Mouse (Mus musculus): ENCODE measurements around the gene Prdm2.

Prdm2 gene

GRCm38 (mm10) chr4:143213175-143213479, 332 bp upstream of the Prdm2 start:
- ATAC-seq (ENCODE audit: insufficient number of reproducible peaks, low FRiP score, low TSS enrichment) = no peak

GRCm38 (mm10) chr4:143211584-143212340, 1.0 kb downstream of the Prdm2 start:
- ATAC-seq (ENCODE audit: insufficient number of reproducible peaks, low FRiP score, low TSS enrichment) = 0 out of 2 replicates have a peak, but pooled peaks have one; percentile 47

GRCm38 (mm10) chr4:143209997-143210396, 2.8 kb downstream of the Prdm2 start:
- ATAC-seq (ENCODE audit: insufficient number of reproducible peaks, low FRiP score, low TSS enrichment) = no peak

- ATAC-seq (ENCODE audit: insufficient number of reproducible peaks, low FRiP score, low TSS enrichment) = no peak
Measured at GRCm38 (mm10) chr4:143202653-143203052, 10.1 kb downstream of the Prdm2 start.

GRCm38 (mm10) chr4:143198371-143198770, 14.4 kb downstream of the Prdm2 start:
- no peak for ATAC-seq (ENCODE audit: insufficient number of reproducible peaks, low FRiP score, low TSS enrichment)

GRCm38 (mm10) chr4:143197845-143198356, 14.9 kb downstream of the Prdm2 start:
- ATAC-seq (ENCODE audit: insufficient number of reproducible peaks, low FRiP score, low TSS enrichment) = no peak

- ATAC-seq (ENCODE audit: insufficient number of reproducible peaks, low FRiP score, low TSS enrichment) = no peak
Measured at GRCm38 (mm10) chr4:143194328-143194727, 18.5 kb downstream of the Prdm2 start.

- no peak for ATAC-seq (ENCODE audit: insufficient number of reproducible peaks, low FRiP score, low TSS enrichment)
Measured at GRCm38 (mm10) chr4:143193164-143193563, 19.6 kb downstream of the Prdm2 start.

GRCm38 (mm10) chr4:143191783-143192182, 21.0 kb downstream of the Prdm2 start:
- no peak for ATAC-seq (ENCODE audit: insufficient number of reproducible peaks, low FRiP score, low TSS enrichment)

GRCm38 (mm10) chr4:143190657-143191056, 22.1 kb downstream of the Prdm2 start:
- no peak for ATAC-seq (ENCODE audit: insufficient number of reproducible peaks, low FRiP score, low TSS enrichment)

- ATAC-seq (ENCODE audit: insufficient number of reproducible peaks, low FRiP score, low TSS enrichment) = no peak
Measured at GRCm38 (mm10) chr4:143188571-143189191, 24.1 kb downstream of the Prdm2 start.

- ATAC-seq (ENCODE audit: insufficient number of reproducible peaks, low FRiP score, low TSS enrichment) = no peak
Measured at GRCm38 (mm10) chr4:143186066-143186465, 26.7 kb downstream of the Prdm2 start.

- no peak for ATAC-seq (ENCODE audit: insufficient number of reproducible peaks, low FRiP score, low TSS enrichment)
Measured at GRCm38 (mm10) chr4:143185496-143185895, 27.3 kb downstream of the Prdm2 start.

- ATAC-seq (ENCODE audit: insufficient number of reproducible peaks, low FRiP score, low TSS enrichment) = no peak
Measured at GRCm38 (mm10) chr4:143183141-143183540, 29.7 kb downstream of the Prdm2 start.

GRCm38 (mm10) chr4:143180731-143181130, 32.1 kb downstream of the Prdm2 start:
- ATAC-seq (ENCODE audit: insufficient number of reproducible peaks, low FRiP score, low TSS enrichment) = no peak

- ATAC-seq (ENCODE audit: insufficient number of reproducible peaks, low FRiP score, low TSS enrichment) = no peak
Measured at GRCm38 (mm10) chr4:143171600-143172290, 41.0 kb downstream of the Prdm2 start.

- ATAC-seq (ENCODE audit: insufficient number of reproducible peaks, low FRiP score, low TSS enrichment) = no peak
Measured at GRCm38 (mm10) chr4:143170290-143170689, 42.5 kb downstream of the Prdm2 start.

GRCm38 (mm10) chr4:143168093-143168492, 44.7 kb downstream of the Prdm2 start:
- ATAC-seq (ENCODE audit: insufficient number of reproducible peaks, low FRiP score, low TSS enrichment) = no peak

- peak; percentile 99 for ATAC-seq (ENCODE audit: insufficient number of reproducible peaks, low FRiP score, low TSS enrichment)
Measured at GRCm38 (mm10) chr4:143161619-143162479, 50.9 kb downstream of the Prdm2 start.

GRCm38 (mm10) chr4:143160826-143161225, 52.0 kb downstream of the Prdm2 start:
- no peak for ATAC-seq (ENCODE audit: insufficient number of reproducible peaks, low FRiP score, low TSS enrichment)
